Mouse (Mus musculus): Measurements from ENCODE around the gene Galk1. TPM values are rescaled to one million over a fixed set of nuclear protein-coding genes. Genes with fewer than 3 reads are reported as not detected.

Galk1 gene
- polyA plus RNA-seq, 1 experiment from 2014 or later: 128 TPM

DNA sequence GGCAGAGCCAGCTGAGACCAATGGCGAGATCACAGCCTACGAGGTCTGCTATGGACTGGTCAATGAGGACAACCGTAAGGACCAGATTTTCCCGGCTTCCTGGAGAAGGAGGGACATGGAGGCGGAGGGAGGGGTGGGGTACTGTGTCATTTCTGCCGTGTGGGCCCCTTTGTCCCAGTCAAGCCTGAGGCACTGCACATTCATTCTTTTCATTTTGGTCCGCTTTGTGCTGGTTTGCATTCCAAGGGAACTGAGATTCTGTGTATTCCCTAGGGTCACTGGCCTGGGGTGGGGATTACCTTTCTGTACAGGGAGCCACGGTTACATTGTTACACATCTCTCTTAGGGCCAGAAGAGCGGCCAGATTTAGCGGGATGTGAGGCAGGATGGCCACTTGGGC, 11.9 kb downstream of the Galk1 start:
- no peak overlapping the region for H3K9ac ChIP-seq (ENCODE audit: low read length)
- H3K4me2 ChIP-seq (ENCODE audit: low read length): no peak overlapping the region
- H3K27me3 ChIP-seq (ENCODE audit: control insufficient read depth, insufficient read depth, low read length): peaks cover 7% of the 10 kb centered on the region; the same call in 1 of the 2 replicates
- WGBS: 52% methylated on average over 10 of the region's 10 CpGs
- H3K4me3 ChIP-seq (ENCODE audit: control insufficient read depth in 1 of 2, insufficient read depth in 1 of 2, low read depth in 1 of 2, low read length in 2 of 2): no peak overlapping the region
- ATAC-seq (ENCODE audit: insufficient number of reproducible peaks, insufficient read depth, low FRiP score, low read depth): no peak
- H3K9me3 ChIP-seq (ENCODE audit: control insufficient read depth, low read length): no peaks in the 10 kb centered on the region
- no peak overlapping the region for H3K27ac ChIP-seq (replicated peaks in 1 of 2; ENCODE audit: control insufficient read depth in 1 of 2, insufficient read depth in 1 of 2, low read depth in 2 of 2, low read length in 2 of 2)
- no peaks in the 10 kb centered on the region for H3K36me3 ChIP-seq (ENCODE audit: control insufficient read depth, insufficient read depth, low read length)
- H3K4me1 ChIP-seq (ENCODE audit: control insufficient read depth in 2 of 2, insufficient read depth in 2 of 2, low read length in 2 of 2): peaks cover 8 to 13% of the 10 kb centered on the region in 2 experiments

GRCm38 (mm10) chr11:115999538-116000143, 12.9 kb downstream of the Galk1 start:
- no peak overlapping the region for H3K4me3 ChIP-seq (ENCODE audit: control insufficient read depth in 1 of 2, insufficient read depth in 1 of 2, low read depth in 1 of 2, low read length in 2 of 2)
- ATAC-seq (ENCODE audit: insufficient number of reproducible peaks, insufficient read depth, low FRiP score, low read depth): no peak
- peak overlapping the region; percentile 34 for H3K4me2 ChIP-seq (ENCODE audit: low read length)
- H3K36me3 ChIP-seq (ENCODE audit: control insufficient read depth, insufficient read depth, low read length): no peaks in the 10 kb centered on the region
- no peak overlapping the region for H3K27ac ChIP-seq (replicated peaks in 1 of 2; ENCODE audit: control insufficient read depth in 1 of 2, insufficient read depth in 1 of 2, low read depth in 2 of 2, low read length in 2 of 2)
- H3K9ac ChIP-seq (ENCODE audit: low read length): no peak overlapping the region
- peaks cover 2 to 4% of the 10 kb centered on the region in 2 experiments; a peak in 3 of 4 replicates for H3K4me1 ChIP-seq (ENCODE audit: control insufficient read depth in 2 of 2, insufficient read depth in 2 of 2, low read length in 2 of 2)
- H3K27me3 ChIP-seq (ENCODE audit: control insufficient read depth, insufficient read depth, low read length): peaks cover 7% of the 10 kb centered on the region; the same call in 1 of the 2 replicates
- H3K9me3 ChIP-seq (ENCODE audit: control insufficient read depth, low read length): no peaks in the 10 kb centered on the region
- WGBS: 14% methylated on average over 14 of the region's 14 CpGs

GRCm38 (mm10) chr11:115999027-115999426, 13.5 kb downstream of the Galk1 start:
- no peaks in the 10 kb centered on the region; a peak in 1 of 4 replicates for H3K4me1 ChIP-seq (ENCODE audit: control insufficient read depth in 2 of 2, insufficient read depth in 2 of 2, low read length in 2 of 2)
- no peak for ATAC-seq (ENCODE audit: insufficient number of reproducible peaks, insufficient read depth, low FRiP score, low read depth)
- H3K27ac ChIP-seq (replicated peaks in 1 of 2; ENCODE audit: control insufficient read depth in 1 of 2, insufficient read depth in 1 of 2, low read depth in 2 of 2, low read length in 2 of 2): no peak overlapping the region
- H3K9me3 ChIP-seq (ENCODE audit: control insufficient read depth, low read length): no peaks in the 10 kb centered on the region
- WGBS: 57% methylated on average over 7 of the region's 7 CpGs
- no peak overlapping the region for H3K9ac ChIP-seq (ENCODE audit: low read length)
- H3K27me3 ChIP-seq (ENCODE audit: control insufficient read depth, insufficient read depth, low read length): peaks cover 7% of the 10 kb centered on the region; the same call in 1 of the 2 replicates
- no peaks in the 10 kb centered on the region for H3K36me3 ChIP-seq (ENCODE audit: control insufficient read depth, insufficient read depth, low read length)
- H3K4me2 ChIP-seq (ENCODE audit: low read length): no peak overlapping the region
- H3K4me3 ChIP-seq (ENCODE audit: control insufficient read depth in 1 of 2, insufficient read depth in 1 of 2, low read depth in 1 of 2, low read length in 2 of 2): no peak overlapping the region

DNA sequence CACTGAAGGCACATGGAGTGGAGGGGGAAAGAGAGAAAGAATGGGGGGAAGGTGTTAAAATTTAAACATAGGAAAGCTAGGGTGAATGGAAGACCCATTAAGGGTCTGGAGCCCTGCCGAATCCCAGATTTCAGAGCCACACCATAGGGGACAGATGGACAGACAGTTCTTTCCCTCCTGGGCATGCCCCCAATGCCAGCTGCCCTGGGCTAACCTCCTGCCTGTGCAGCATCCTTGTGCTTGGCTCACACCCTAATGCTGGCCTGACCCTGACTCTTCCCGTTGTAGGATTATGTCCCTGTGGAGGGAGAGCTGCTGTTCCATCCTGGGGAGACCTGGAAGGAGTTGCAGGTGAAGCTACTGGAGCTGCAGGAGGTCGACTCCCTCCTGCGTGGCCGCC, 14.9 kb downstream of the Galk1 start:
- ATAC-seq (ENCODE audit: insufficient number of reproducible peaks, insufficient read depth, low FRiP score, low read depth): no peak
- 71% methylated on average over 5 of the region's 5 CpGs for WGBS
- Histone ChIP-seq H3K27ac (replicated peaks in 1 of 2; ENCODE audit: control insufficient read depth in 1 of 2, insufficient read depth in 1 of 2, low read depth in 2 of 2, low read length in 2 of 2) (no peak overlapping the region), H3K27me3 (ENCODE audit: control insufficient read depth, insufficient read depth, low read length) (peaks cover 7% of the 10 kb centered on the region; the same call in 1 of the 2 replicates), H3K4me3 (ENCODE audit: control insufficient read depth in 1 of 2, insufficient read depth in 1 of 2, low read depth in 1 of 2, low read length in 2 of 2) (no peak overlapping the region), H3K4me2 (ENCODE audit: low read length) (no peak overlapping the region), H3K9ac (ENCODE audit: low read length) (no peak overlapping the region), H3K36me3 (ENCODE audit: control insufficient read depth, insufficient read depth, low read length) (no peaks in the 10 kb centered on the region), H3K4me1 (ENCODE audit: control insufficient read depth in 2 of 2, insufficient read depth in 2 of 2, low read length in 2 of 2) (no peaks in the 10 kb centered on the region; a peak in 1 of 4 replicates), H3K9me3 (ENCODE audit: control insufficient read depth, low read length) (no peaks in the 10 kb centered on the region)

GRCm38 (mm10) chr11:115997047-115997446, 15.5 kb downstream of the Galk1 start:
- WGBS: 69% methylated on average over 4 of the region's 4 CpGs

DNA sequence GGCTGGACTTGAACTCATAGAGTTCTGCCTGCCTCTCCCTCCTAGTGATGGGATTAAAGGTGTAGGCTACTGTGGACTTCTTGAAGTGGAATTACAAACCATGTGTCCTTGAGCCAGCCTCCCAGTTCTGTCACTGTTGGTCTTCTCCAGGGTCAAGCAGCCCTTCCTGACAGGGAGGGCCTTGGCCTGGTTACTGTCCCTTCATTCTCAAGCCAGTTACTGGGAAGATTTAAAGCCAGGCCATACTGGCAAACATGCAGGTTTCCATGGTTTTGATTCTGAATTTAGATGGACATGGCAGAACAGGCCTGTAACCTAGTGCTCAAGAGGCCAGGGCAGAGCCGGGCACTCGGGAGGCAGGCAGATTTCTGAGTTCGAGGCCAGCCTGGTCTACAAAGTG, 17.3 kb downstream of the Galk1 start:
- Histone ChIP-seq H3K27ac (replicated peaks in 1 of 2; ENCODE audit: control insufficient read depth in 1 of 2, insufficient read depth in 1 of 2, low read depth in 2 of 2, low read length in 2 of 2) (no peak overlapping the region), H3K4me1 (ENCODE audit: control insufficient read depth in 2 of 2, insufficient read depth in 2 of 2, low read length in 2 of 2) (no peaks in the 10 kb centered on the region), H3K4me2 (ENCODE audit: low read length) (no peak overlapping the region), H3K4me3 (ENCODE audit: control insufficient read depth in 1 of 2, insufficient read depth in 1 of 2, low read depth in 1 of 2, low read length in 2 of 2) (no peak overlapping the region), H3K36me3 (ENCODE audit: control insufficient read depth, insufficient read depth, low read length) (no peaks in the 10 kb centered on the region), H3K9ac (ENCODE audit: low read length) (no peak overlapping the region), H3K9me3 (ENCODE audit: control insufficient read depth, low read length) (no peaks in the 10 kb centered on the region), H3K27me3 (ENCODE audit: control insufficient read depth, insufficient read depth, low read length) (peaks cover 6% of the 10 kb centered on the region; the same call in 1 of the 2 replicates)
- ATAC-seq (ENCODE audit: insufficient number of reproducible peaks, insufficient read depth, low FRiP score, low read depth): no peak
- WGBS: 79% methylated on average over 3 of the region's 3 CpGs

More at GRCm38 (mm10) chr11:115997047-115997446, 15.5 kb downstream of the Galk1 start:
- peaks cover 7% of the 10 kb centered on the region; the same call in 1 of the 2 replicates for H3K27me3 ChIP-seq (ENCODE audit: control insufficient read depth, insufficient read depth, low read length)
- no peaks in the 10 kb centered on the region for H3K36me3 ChIP-seq (ENCODE audit: control insufficient read depth, insufficient read depth, low read length)
- H3K9me3 ChIP-seq (ENCODE audit: control insufficient read depth, low read length): no peaks in the 10 kb centered on the region
- H3K27ac ChIP-seq (replicated peaks in 1 of 2; ENCODE audit: control insufficient read depth in 1 of 2, insufficient read depth in 1 of 2, low read depth in 2 of 2, low read length in 2 of 2): no peak overlapping the region
- no peak overlapping the region for H3K4me3 ChIP-seq (ENCODE audit: control insufficient read depth in 1 of 2, insufficient read depth in 1 of 2, low read depth in 1 of 2, low read length in 2 of 2)
- no peaks in the 10 kb centered on the region; a peak in 1 of 4 replicates for H3K4me1 ChIP-seq (ENCODE audit: control insufficient read depth in 2 of 2, insufficient read depth in 2 of 2, low read length in 2 of 2)
- H3K4me2 ChIP-seq (ENCODE audit: low read length): no peak overlapping the region
- ATAC-seq (ENCODE audit: insufficient number of reproducible peaks, insufficient read depth, low FRiP score, low read depth): no peak
- no peak overlapping the region for H3K9ac ChIP-seq (ENCODE audit: low read length)

DNA sequence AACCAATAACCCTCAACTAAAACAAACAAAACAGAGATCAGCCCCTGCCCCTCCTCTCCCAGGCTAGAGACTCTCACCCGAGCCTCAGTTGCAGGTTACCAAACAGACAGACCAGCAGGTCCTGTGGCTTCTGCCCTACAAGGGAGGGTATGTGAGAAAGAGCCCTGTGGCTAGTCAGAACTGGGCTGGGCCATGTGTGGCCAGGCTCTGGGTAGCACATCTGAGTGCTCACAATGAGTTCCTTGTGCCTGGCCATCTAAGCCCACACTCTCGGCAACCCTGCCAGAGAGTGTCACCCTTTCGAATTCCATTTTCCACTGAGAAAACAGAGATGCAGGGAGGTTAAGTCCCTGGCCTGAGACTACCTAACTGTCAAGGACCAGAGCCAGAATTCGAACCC, 20.4 kb downstream of the Galk1 start:
- Histone ChIP-seq H3K4me3 (ENCODE audit: control insufficient read depth in 1 of 2, insufficient read depth in 1 of 2, low read depth in 1 of 2, low read length in 2 of 2) (no peak overlapping the region), H3K36me3 (ENCODE audit: control insufficient read depth, insufficient read depth, low read length) (no peaks in the 10 kb centered on the region), H3K9ac (ENCODE audit: low read length) (no peak overlapping the region), H3K9me3 (ENCODE audit: control insufficient read depth, low read length) (no peaks in the 10 kb centered on the region), H3K4me2 (ENCODE audit: low read length) (no peak overlapping the region), H3K4me1 (ENCODE audit: control insufficient read depth in 2 of 2, insufficient read depth in 2 of 2, low read length in 2 of 2) (no peaks in the 10 kb centered on the region; a peak in 1 of 4 replicates), H3K27me3 (ENCODE audit: control insufficient read depth, insufficient read depth, low read length) (0 out of 2 replicates have a peak, but pooled peaks cover 3% of the 10 kb centered on the region), H3K27ac (replicated peaks in 1 of 2; ENCODE audit: control insufficient read depth in 1 of 2, insufficient read depth in 1 of 2, low read depth in 2 of 2, low read length in 2 of 2) (no peak overlapping the region)
- 54% methylated on average over 4 of the region's 4 CpGs for WGBS
- ATAC-seq (ENCODE audit: insufficient number of reproducible peaks, insufficient read depth, low FRiP score, low read depth): no peak

DNA sequence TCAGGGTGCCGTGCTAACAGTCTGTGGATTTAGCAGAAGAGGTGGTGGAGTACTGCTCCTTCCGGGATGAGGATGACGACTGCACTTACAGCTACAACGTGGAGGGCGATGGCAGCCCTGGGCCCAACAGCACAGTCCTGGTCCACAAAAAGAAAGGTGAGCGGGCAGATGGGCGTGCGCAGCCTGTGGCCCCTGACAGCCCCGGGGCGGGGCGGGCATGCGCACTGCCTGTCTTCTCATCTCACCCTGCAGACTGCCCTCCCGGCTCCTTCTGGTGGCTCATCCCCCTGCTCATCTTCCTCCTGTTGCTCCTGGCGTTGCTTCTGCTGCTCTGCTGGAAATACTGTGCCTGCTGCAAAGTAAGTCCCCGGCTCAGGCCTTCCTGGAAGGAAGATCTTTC, 22.8 kb downstream of the Galk1 start:
- Histone ChIP-seq H3K27me3 (ENCODE audit: control insufficient read depth, insufficient read depth, low read length) (0 out of 2 replicates have a peak, but pooled peaks cover 3% of the 10 kb centered on the region), H3K9ac (ENCODE audit: low read length) (no peak overlapping the region), H3K9me3 (ENCODE audit: control insufficient read depth, low read length) (no peaks in the 10 kb centered on the region), H3K36me3 (ENCODE audit: control insufficient read depth, insufficient read depth, low read length) (no peaks in the 10 kb centered on the region), H3K4me1 (ENCODE audit: control insufficient read depth in 2 of 2, insufficient read depth in 2 of 2, low read length in 2 of 2) (no peaks in the 10 kb centered on the region; a peak in 1 of 4 replicates), H3K4me2 (ENCODE audit: low read length) (peak overlapping the region; percentile 18), H3K27ac (replicated peaks in 1 of 2; ENCODE audit: control insufficient read depth in 1 of 2, insufficient read depth in 1 of 2, low read depth in 2 of 2, low read length in 2 of 2) (no peak overlapping the region), H3K4me3 (ENCODE audit: control insufficient read depth in 1 of 2, insufficient read depth in 1 of 2, low read depth in 1 of 2, low read length in 2 of 2) (peak overlapping the region; percentile 5 to 10; a peak in 3 of 4 replicates)
- ATAC-seq (ENCODE audit: insufficient number of reproducible peaks, insufficient read depth, low FRiP score, low read depth): no peak
- WGBS: 34% methylated on average over 15 of the region's 15 CpGs
